Mouse (Mus musculus): ENCODE data around the gene Nfkbib. TPM values are rescaled to one million over a fixed set of nuclear protein-coding genes. Genes with fewer than 3 reads are reported as not detected.
A peak's percentile ranks its signal among the peaks of the same experiment; 100 is the strongest.

Gene Nfkbib
- polyA plus RNA-seq, 1 experiment = 12.1 TPM

GRCm38 (mm10) chr7:28727649-28728340 lies 39.5 kb downstream of the Nfkbib start:
- Histone ChIP-seq H3K4me1 (ENCODE audit: control insufficient read depth, insufficient read depth, low read length) (no peaks in the 10 kb centered on the region; the same call in 1 of the 2 replicates), H3K4me3 (replicated peaks; ENCODE audit: control insufficient read depth, low read depth, low read length) (no peak overlapping the region), H3K27ac (ENCODE audit: control insufficient read depth, insufficient read depth, low read depth, low read length, poor library complexity) (no peak overlapping the region)
- 76% methylated on average over 10 of the region's 10 CpGs for WGBS
- no peak for TF ChIP-seq POLR2A (IDR thresholded peaks at IDR 0.05; ENCODE audit: borderline replicate concordance, control insufficient read depth, low read depth, low read length)
- TF ChIP-seq CTCF (IDR thresholded peaks at IDR 0.05; ENCODE audit: control insufficient read depth, insufficient read depth, low read length) = no peak

- Histone ChIP-seq H3K4me1 (ENCODE audit: control insufficient read depth, insufficient read depth, low read length) (no peaks in the 10 kb centered on the region), H3K27ac (ENCODE audit: control insufficient read depth, insufficient read depth, low read depth, low read length, poor library complexity) (no peak overlapping the region; the same call in 1 of the 2 replicates), H3K4me3 (replicated peaks; ENCODE audit: control insufficient read depth, low read depth, low read length) (no peak overlapping the region)
- 16% methylated on average over 14 of the region's 14 CpGs for WGBS
- TF ChIP-seq POLR2A (IDR thresholded peaks at IDR 0.05; ENCODE audit: borderline replicate concordance, control insufficient read depth, low read depth, low read length) = peak; percentile 31; the same call in 1 of the 2 replicates
- TF ChIP-seq CTCF (IDR thresholded peaks at IDR 0.05; ENCODE audit: control insufficient read depth, insufficient read depth, low read length) = peak; percentile 83
Observed at GRCm38 (mm10) chr7:28726600-28726999, 40.7 kb downstream of the Nfkbib start.

GRCm38 (mm10) chr7:28724613-28725012 lies 42.7 kb downstream of the Nfkbib start:
- Histone ChIP-seq H3K4me1 (ENCODE audit: control insufficient read depth, insufficient read depth, low read length) (no peaks in the 10 kb centered on the region), H3K4me3 (replicated peaks; ENCODE audit: control insufficient read depth, low read depth, low read length) (no peak overlapping the region), H3K27ac (ENCODE audit: control insufficient read depth, insufficient read depth, low read depth, low read length, poor library complexity) (no peak overlapping the region)
- 89% methylated on average over 2 of the region's 2 CpGs for WGBS
- TF ChIP-seq CTCF (IDR thresholded peaks at IDR 0.05; ENCODE audit: control insufficient read depth, insufficient read depth, low read length) = no peak
- no peak for TF ChIP-seq POLR2A (IDR thresholded peaks at IDR 0.05; ENCODE audit: borderline replicate concordance, control insufficient read depth, low read depth, low read length)

- WGBS = 85% methylated on average over 7 of the region's 7 CpGs
- Histone ChIP-seq H3K27ac (ENCODE audit: control insufficient read depth, insufficient read depth, low read depth, low read length, poor library complexity) (no peak overlapping the region), H3K4me3 (replicated peaks; ENCODE audit: control insufficient read depth, low read depth, low read length) (no peak overlapping the region), H3K4me1 (ENCODE audit: control insufficient read depth, insufficient read depth, low read length) (no peaks in the 10 kb centered on the region)
- peak; percentile 36; the same call in 1 of the 2 replicates for TF ChIP-seq CTCF (IDR thresholded peaks at IDR 0.05; ENCODE audit: control insufficient read depth, insufficient read depth, low read length)
- no peak for TF ChIP-seq POLR2A (IDR thresholded peaks at IDR 0.05; ENCODE audit: borderline replicate concordance, control insufficient read depth, low read depth, low read length)
Observed at GRCm38 (mm10) chr7:28722079-28722478, 45.2 kb downstream of the Nfkbib start.

- WGBS = 81% methylated on average over 3 of the region's 3 CpGs
- Histone ChIP-seq H3K4me3 (replicated peaks; ENCODE audit: control insufficient read depth, low read depth, low read length) (no peak overlapping the region), H3K4me1 (ENCODE audit: control insufficient read depth, insufficient read depth, low read length) (no peaks in the 10 kb centered on the region; the same call in 1 of the 2 replicates), H3K27ac (ENCODE audit: control insufficient read depth, insufficient read depth, low read depth, low read length, poor library complexity) (no peak overlapping the region)
- no peak for TF ChIP-seq POLR2A (IDR thresholded peaks at IDR 0.05; ENCODE audit: borderline replicate concordance, control insufficient read depth, low read depth, low read length)
- TF ChIP-seq CTCF (IDR thresholded peaks at IDR 0.05; ENCODE audit: control insufficient read depth, insufficient read depth, low read length) = no peak
Observed at GRCm38 (mm10) chr7:28720753-28721537, 46.4 kb downstream of the Nfkbib start.

- TF ChIP-seq POLR2A (IDR thresholded peaks at IDR 0.05; ENCODE audit: borderline replicate concordance, control insufficient read depth, low read depth, low read length) = no peak
- TF ChIP-seq CTCF (IDR thresholded peaks at IDR 0.05; ENCODE audit: control insufficient read depth, insufficient read depth, low read length) = no peak
- Histone ChIP-seq H3K4me1 (ENCODE audit: control insufficient read depth, insufficient read depth, low read length) (no peaks in the 10 kb centered on the region; the same call in 1 of the 2 replicates), H3K4me3 (replicated peaks; ENCODE audit: control insufficient read depth, low read depth, low read length) (no peak overlapping the region), H3K27ac (ENCODE audit: control insufficient read depth, insufficient read depth, low read depth, low read length, poor library complexity) (no peak overlapping the region)
- WGBS = 70% methylated on average over 2 of the region's 2 CpGs
Observed at GRCm38 (mm10) chr7:28719650-28720049, 47.7 kb downstream of the Nfkbib start.

GRCm38 (mm10) chr7:28719159-28719558 lies 48.2 kb downstream of the Nfkbib start:
- Histone ChIP-seq H3K4me3 (replicated peaks; ENCODE audit: control insufficient read depth, low read depth, low read length) (no peak overlapping the region), H3K27ac (ENCODE audit: control insufficient read depth, insufficient read depth, low read depth, low read length, poor library complexity) (no peak overlapping the region), H3K4me1 (ENCODE audit: control insufficient read depth, insufficient read depth, low read length) (no peaks in the 10 kb centered on the region; the same call in 1 of the 2 replicates)
- WGBS = 71% methylated on average over 4 of the region's 4 CpGs
- TF ChIP-seq CTCF (IDR thresholded peaks at IDR 0.05; ENCODE audit: control insufficient read depth, insufficient read depth, low read length) (no peak), POLR2A (IDR thresholded peaks at IDR 0.05; ENCODE audit: borderline replicate concordance, control insufficient read depth, low read depth, low read length) (no peak)

- H3K4me1 ChIP-seq (ENCODE audit: control insufficient read depth, insufficient read depth, low read length) = no peaks in the 10 kb centered on the region; the same call in 1 of the 2 replicates
- no peak overlapping the region for H3K4me3 ChIP-seq (replicated peaks; ENCODE audit: control insufficient read depth, low read depth, low read length)
- TF ChIP-seq CTCF (IDR thresholded peaks at IDR 0.05; ENCODE audit: control insufficient read depth, insufficient read depth, low read length) = no peak
- TF ChIP-seq POLR2A (IDR thresholded peaks at IDR 0.05; ENCODE audit: borderline replicate concordance, control insufficient read depth, low read depth, low read length) = no peak
- H3K27ac ChIP-seq (ENCODE audit: control insufficient read depth, insufficient read depth, low read depth, low read length, poor library complexity) = no peak overlapping the region
- 82% methylated on average over 10 of the region's 10 CpGs for WGBS
Observed at GRCm38 (mm10) chr7:28717726-28718125, 49.6 kb downstream of the Nfkbib start.

Measured in bone marrow, adult 2 months (tissue).